Mouse (Mus musculus): ENCODE data around the gene Ppp1r12a. TPM values are rescaled to one million over a fixed set of nuclear protein-coding genes. Genes with fewer than 3 reads are reported as not detected.

The Ppp1r12a gene
- polyA plus RNA-seq, 1 experiment from 2014 or later = 108 TPM

- DNase-seq = no peak
- Histone ChIP-seq H3K4me2 (no peak overlapping the region), H3K9me3 (ENCODE audit: low read depth, low read length) (no peaks in the 10 kb centered on the region), H3K36me3 (ENCODE audit: insufficient read depth) (no peaks in the 10 kb centered on the region), H3K27me3 (ENCODE audit: insufficient read depth, low read length) (no peaks in the 10 kb centered on the region), H3K4me3 (ENCODE audit: low read depth, low read length) (no peak overlapping the region), H3K27ac (ENCODE audit: low read depth) (no peak overlapping the region), H3K4me1 (ENCODE audit: insufficient read depth) (no peaks in the 10 kb centered on the region), H3K9ac (no peak overlapping the region)
- no peak for ATAC-seq (ENCODE audit: insufficient read depth)
- TF ChIP-seq CTCF (IDR thresholded peaks at IDR 0.05; ENCODE audit: low read depth) = no peak
- 87% methylated on average over 9 of the region's 9 CpGs for WGBS
These were observed 16.3 kb upstream of the Ppp1r12a start for GRCm38 (mm10) chr10:108145701-108146100.

- TF ChIP-seq CTCF (IDR thresholded peaks at IDR 0.05; ENCODE audit: low read depth) = no peak
- Histone ChIP-seq H3K27me3 (ENCODE audit: insufficient read depth, low read length) (no peaks in the 10 kb centered on the region), H3K36me3 (ENCODE audit: insufficient read depth) (no peaks in the 10 kb centered on the region), H3K4me3 (ENCODE audit: low read depth, low read length) (no peak overlapping the region), H3K27ac (ENCODE audit: low read depth) (no peak overlapping the region), H3K4me2 (no peak overlapping the region), H3K9ac (no peak overlapping the region), H3K9me3 (ENCODE audit: low read depth, low read length) (no peaks in the 10 kb centered on the region), H3K4me1 (ENCODE audit: insufficient read depth) (no peaks in the 10 kb centered on the region)
- no peak for ATAC-seq (ENCODE audit: insufficient read depth)
- WGBS = 73% methylated on average over 9 of the region's 9 CpGs
- no peak for DNase-seq
These were observed 15.0 kb upstream of the Ppp1r12a start for GRCm38 (mm10) chr10:108147031-108147430.

GRCm38 (mm10) chr10:108153301-108153700, 8.7 kb upstream of the Ppp1r12a start:
- Histone ChIP-seq H3K4me3 (ENCODE audit: low read depth, low read length) (no peak overlapping the region), H3K27me3 (ENCODE audit: insufficient read depth, low read length) (no peaks in the 10 kb centered on the region), H3K27ac (ENCODE audit: low read depth) (no peak overlapping the region), H3K9me3 (ENCODE audit: low read depth, low read length) (no peaks in the 10 kb centered on the region), H3K9ac (no peak overlapping the region), H3K4me2 (no peak overlapping the region), H3K4me1 (ENCODE audit: insufficient read depth) (0 out of 2 replicates have a peak, but pooled peaks cover 5% of the 10 kb centered on the region), H3K36me3 (ENCODE audit: insufficient read depth) (no peaks in the 10 kb centered on the region)
- no peak for DNase-seq
- WGBS = 70% methylated on average over 3 of the region's 3 CpGs
- no peak for ATAC-seq (ENCODE audit: insufficient read depth)
- no peak for TF ChIP-seq CTCF (IDR thresholded peaks at IDR 0.05; ENCODE audit: low read depth)

GRCm38 (mm10) chr10:108155042-108155686, 6.8 kb upstream of the Ppp1r12a start:
- H3K4me3 ChIP-seq (ENCODE audit: low read depth, low read length) = no peak overlapping the region
- TF ChIP-seq CTCF (IDR thresholded peaks at IDR 0.05; ENCODE audit: low read depth) = no peak
- H3K27ac ChIP-seq (ENCODE audit: low read depth) = no peak overlapping the region
- no peaks in the 10 kb centered on the region for H3K9me3 ChIP-seq (ENCODE audit: low read depth, low read length)
- no peaks in the 10 kb centered on the region for H3K36me3 ChIP-seq (ENCODE audit: insufficient read depth)
- H3K27me3 ChIP-seq (ENCODE audit: insufficient read depth, low read length) = no peaks in the 10 kb centered on the region
- 27% methylated on average over 21 of the region's 21 CpGs for WGBS
- peak overlapping the region; percentile 43 for H3K4me2 ChIP-seq
- H3K4me1 ChIP-seq (ENCODE audit: insufficient read depth) = 0 out of 2 replicates have a peak, but pooled peaks cover 5% of the 10 kb centered on the region
- H3K9ac ChIP-seq = no peak overlapping the region
- ATAC-seq (ENCODE audit: insufficient read depth) (peak; percentile 64), DNase-seq (peak; percentile 65)

- peak; percentile 26; the same call in 1 of the 2 replicates for ATAC-seq (ENCODE audit: insufficient read depth)
- H3K27ac ChIP-seq (ENCODE audit: low read depth) = no peak overlapping the region
These were observed 6.3 kb upstream of the Ppp1r12a start for GRCm38 (mm10) chr10:108155687-108156067.

GRCm38 (mm10) chr10:108156128-108156527, 5.9 kb upstream of the Ppp1r12a start:
- no peak overlapping the region for H3K9ac ChIP-seq
- ATAC-seq (ENCODE audit: insufficient read depth) = no peak
- no peak for DNase-seq
- no peak overlapping the region for H3K27ac ChIP-seq (ENCODE audit: low read depth)
- H3K27me3 ChIP-seq (ENCODE audit: insufficient read depth, low read length) = no peaks in the 10 kb centered on the region
- 0 out of 2 replicates have a peak, but pooled peaks cover 9% of the 10 kb centered on the region for H3K4me1 ChIP-seq (ENCODE audit: insufficient read depth)
- TF ChIP-seq CTCF (IDR thresholded peaks at IDR 0.05; ENCODE audit: low read depth) = no peak
- no peak overlapping the region for H3K4me3 ChIP-seq (ENCODE audit: low read depth, low read length)
- 88% methylated on average over 3 of the region's 3 CpGs for WGBS
- no peaks in the 10 kb centered on the region for H3K9me3 ChIP-seq (ENCODE audit: low read depth, low read length)
- H3K4me2 ChIP-seq = no peak overlapping the region
- H3K36me3 ChIP-seq (ENCODE audit: insufficient read depth) = no peaks in the 10 kb centered on the region

More at GRCm38 (mm10) chr10:108155687-108156067, 6.3 kb upstream of the Ppp1r12a start:
- no peak for TF ChIP-seq CTCF (IDR thresholded peaks at IDR 0.05; ENCODE audit: low read depth)
- Histone ChIP-seq H3K9me3 (ENCODE audit: low read depth, low read length) (no peaks in the 10 kb centered on the region), H3K4me1 (ENCODE audit: insufficient read depth) (0 out of 2 replicates have a peak, but pooled peaks cover 5% of the 10 kb centered on the region), H3K36me3 (ENCODE audit: insufficient read depth) (no peaks in the 10 kb centered on the region), H3K9ac (no peak overlapping the region), H3K4me3 (ENCODE audit: low read depth, low read length) (no peak overlapping the region), H3K27me3 (ENCODE audit: insufficient read depth, low read length) (no peaks in the 10 kb centered on the region), H3K4me2 (peak overlapping the region; percentile 43; the same call in 1 of the 2 replicates)
- no peak for DNase-seq
- 81% methylated on average over 7 of the region's 7 CpGs for WGBS

- H3K9ac ChIP-seq = no peak overlapping the region
- no peaks in the 10 kb centered on the region for H3K36me3 ChIP-seq (ENCODE audit: insufficient read depth)
- ATAC-seq (ENCODE audit: insufficient read depth) (no peak), DNase-seq (no peak)
- H3K27ac ChIP-seq (ENCODE audit: low read depth) = no peak overlapping the region
- H3K27me3 ChIP-seq (ENCODE audit: insufficient read depth, low read length) = no peaks in the 10 kb centered on the region
- TF ChIP-seq CTCF (IDR thresholded peaks at IDR 0.05; ENCODE audit: low read depth) = no peak
- H3K4me2 ChIP-seq = no peak overlapping the region
- 84% methylated on average over 14 of the region's 14 CpGs for WGBS
- no peak overlapping the region for H3K4me3 ChIP-seq (ENCODE audit: low read depth, low read length)
- 0 out of 2 replicates have a peak, but pooled peaks cover 9% of the 10 kb centered on the region for H3K4me1 ChIP-seq (ENCODE audit: insufficient read depth)
- H3K9me3 ChIP-seq (ENCODE audit: low read depth, low read length) = no peaks in the 10 kb centered on the region
These were observed 3.0 kb upstream of the Ppp1r12a start for GRCm38 (mm10) chr10:108159002-108159401.

All from lung, embryonic 14.5 days (tissue).